Mouse (Mus musculus) G1E (cell line): Measurements from ENCODE around the gene Adk.

Experiments used
- CTCF ChIP-seq: IDR thresholded peaks from 2 replicates; pipeline ENCODE4 v1.5.1; 2012; ENCODE audit warnings: low read depth, low read length, inconsistent platforms, mixed read lengths
- GATA1 ChIP-seq: IDR thresholded peaks from 2 replicates; pipeline ENCODE4 v1.6.1; 2012; ENCODE audit warnings: borderline replicate concordance, low read length, inconsistent platforms, mixed read lengths
- GATA2 ChIP-seq: IDR thresholded peaks from 2 replicates; pipeline ENCODE4 v1.6.1; 2012; ENCODE audit warnings: low read depth, low read length, inconsistent platforms, borderline replicate concordance
- POLR2AphosphoS5 ChIP-seq: IDR thresholded peaks from 2 replicates; pipeline ENCODE4 v1.6.1; 2012; ENCODE audit warnings: low read depth, low read length, inconsistent platforms; ENCODE audit not compliant: insufficient replicate concordance
- TAL1 ChIP-seq: conservative IDR thresholded peaks from 2 replicates; pipeline ENCODE4 v1.6.1; 2012; ENCODE audit warnings: low read depth, low read length, inconsistent platforms, mixed read lengths

DNA sequence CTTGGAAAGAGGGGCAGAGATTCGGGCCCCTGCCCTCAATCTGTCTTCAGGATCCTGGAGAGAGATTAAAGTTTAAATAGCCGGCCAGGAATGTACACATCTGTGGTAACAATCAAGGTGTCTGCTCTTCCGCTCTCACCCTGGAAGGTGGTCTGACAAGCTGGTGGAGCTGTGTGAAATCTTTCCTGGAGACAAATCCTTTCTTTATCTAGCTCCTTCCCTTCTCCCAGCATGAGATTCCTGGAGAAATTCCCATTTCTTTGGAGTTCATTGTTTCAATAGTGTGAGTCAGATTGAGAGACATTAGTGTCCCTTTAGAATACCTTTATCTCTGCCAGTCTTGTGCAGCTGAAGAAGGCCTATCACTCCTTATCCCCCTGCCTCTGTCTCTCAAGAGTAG lies 36.4 kb downstream of the Adk start:
- TF ChIP-seq TAL1 (no peak), CTCF (no peak), GATA1 (no peak), POLR2AphosphoS5 (no peak), GATA2 (no peak)
